Mouse (Mus musculus) monocyte, adult 2 months (primary cell): ENCODE results near the gene Gm49373.
A peak's percentile ranks its signal among the peaks of the same experiment; 100 is the strongest.

Experiments used
- DNase-seq, 2 experiments: peaks; one replicate each; pipeline ENCODE4 v3.0.0; 2022; ENCODE audit warnings: low spot score in 2 of 2, low read depth in 1 of 2

The Gm49373 gene

GRCm38 (mm10) chr9:21029291-21030054 is 43.4 kb downstream of the Gm49373 start, which contains the start of gene Icam4:
Gene Icam4, plus strand, starts transcription at chr9:21029373.
- peak; percentile 48 to 73 for DNase-seq

DNA sequence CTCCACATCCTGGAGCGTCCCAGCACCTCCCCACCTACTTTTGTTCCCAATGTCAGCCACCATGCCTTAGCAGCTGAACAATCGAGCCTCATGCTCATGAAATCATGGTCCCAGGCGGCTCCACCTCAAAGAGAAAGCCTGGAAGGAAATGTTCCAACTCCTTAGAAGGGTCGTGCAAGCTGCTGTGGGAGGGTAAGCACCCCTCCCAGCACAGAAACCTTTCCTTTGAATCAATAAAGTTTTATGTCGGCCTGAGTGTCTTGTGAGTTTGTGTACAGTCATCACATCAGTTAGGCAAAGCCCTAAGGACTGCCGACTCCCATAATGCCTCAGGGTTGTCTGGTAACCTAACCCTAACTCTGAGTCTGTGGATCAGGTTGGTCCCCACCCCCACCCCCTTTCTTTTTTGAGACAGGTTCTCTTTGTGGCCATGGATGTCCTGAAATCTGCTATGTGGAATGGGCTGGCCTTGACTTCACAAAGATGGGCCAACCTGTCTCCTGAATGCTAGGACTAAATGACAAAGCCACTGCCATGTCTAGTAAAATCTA is 44.3 kb downstream of the Gm49373 start:
- DNase-seq = no peak

- DNase-seq = no peak
Measured at GRCm38 (mm10) chr9:21027774-21028290, 45.1 kb downstream of the Gm49373 start.

- no peak for DNase-seq
Measured at GRCm38 (mm10) chr9:21026849-21027248, 46.0 kb downstream of the Gm49373 start.

- DNase-seq = no peak
Measured at GRCm38 (mm10) chr9:21025258-21025810, 47.6 kb downstream of the Gm49373 start.

GRCm38 (mm10) chr9:21022726-21023125 is 50.2 kb downstream of the Gm49373 start:
- no peak for DNase-seq

DNA sequence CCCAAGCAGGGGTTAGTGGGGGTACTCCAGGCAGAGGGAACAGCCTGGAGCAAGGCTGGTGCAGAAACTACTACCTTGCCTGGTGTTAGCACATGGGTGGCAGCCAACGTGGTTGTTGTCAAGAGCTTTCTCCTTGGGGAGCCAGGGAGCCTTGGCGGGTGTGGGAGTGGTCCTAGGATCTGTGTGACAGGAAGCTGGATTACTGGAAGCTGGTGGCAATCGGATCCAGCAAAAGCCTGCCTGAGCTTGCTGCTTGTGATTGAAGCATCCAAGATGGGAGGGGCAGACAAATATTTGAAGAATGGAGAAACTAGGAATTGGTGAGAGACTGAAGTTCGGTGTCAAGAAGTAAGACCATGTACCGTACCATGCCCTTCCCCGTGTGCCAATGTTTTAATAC is 50.6 kb downstream of the Gm49373 start:
- DNase-seq = no peak

DNA sequence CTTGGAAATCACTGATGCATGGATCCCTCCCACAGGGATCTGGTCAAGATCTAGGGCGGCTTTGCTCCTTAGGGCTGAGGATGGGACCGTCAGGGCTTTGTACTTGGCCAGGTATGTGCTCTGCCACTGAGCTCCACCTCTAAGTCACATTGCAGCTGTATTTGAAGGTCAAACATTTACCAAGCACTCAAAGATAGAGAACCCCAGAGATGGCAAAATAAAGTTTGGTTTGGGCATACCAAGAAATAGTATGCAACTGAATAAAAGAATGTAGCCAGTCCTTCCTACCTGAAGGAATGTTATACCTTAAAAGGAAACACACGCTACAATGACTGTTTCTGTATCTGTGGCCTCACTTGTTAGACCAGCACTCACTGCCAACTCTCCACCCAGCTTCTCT is 51.5 kb downstream of the Gm49373 start:
- no peak for DNase-seq

DNA sequence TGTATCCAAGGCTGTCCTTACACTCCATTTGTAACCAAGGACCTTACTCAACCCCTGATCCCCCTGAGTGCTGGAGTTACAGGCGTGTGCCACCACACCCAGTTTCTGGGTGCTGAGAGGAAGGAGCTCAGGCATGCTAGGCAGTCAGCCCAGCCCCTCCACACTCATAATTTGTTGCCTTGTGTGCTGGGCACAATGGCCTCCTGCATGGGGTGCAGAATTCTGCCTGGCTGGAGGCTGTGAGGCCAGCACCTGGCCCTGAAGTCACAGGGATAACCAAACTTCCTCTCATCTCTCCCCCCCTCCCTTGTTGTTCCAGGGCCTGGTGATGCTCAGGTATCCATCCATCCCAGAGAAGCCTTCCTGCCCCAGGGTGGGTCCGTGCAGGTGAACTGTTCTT is 54.3 kb downstream of the Gm49373 start:
- no peak for DNase-seq

DNA sequence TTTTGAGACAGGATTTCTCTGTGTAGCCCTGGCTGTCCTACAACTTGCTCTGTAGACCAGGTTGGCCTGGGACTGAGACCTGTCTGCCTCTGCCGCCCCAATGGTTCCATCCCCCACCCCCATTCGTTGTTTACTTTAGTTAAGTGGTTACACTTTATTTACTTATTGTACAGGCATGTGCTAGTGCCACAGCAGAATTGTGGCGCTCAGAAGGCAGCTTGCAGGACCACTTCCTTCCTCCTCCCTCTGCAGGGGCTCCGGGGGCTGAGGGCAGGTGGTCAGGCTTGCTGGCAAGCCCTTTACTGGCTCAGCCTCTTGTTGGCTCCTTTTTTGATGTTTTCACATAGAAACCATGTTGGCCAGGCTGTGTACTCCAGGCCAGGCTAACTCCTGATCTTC is 55.7 kb downstream of the Gm49373 start:
- DNase-seq = no peak

- peak in 1 of 2 experiments; percentile 63 for DNase-seq
Measured at GRCm38 (mm10) chr9:21016331-21017176, 56.3 kb downstream of the Gm49373 start.

- DNase-seq = peak in 1 of 2 experiments; percentile 77
Measured at GRCm38 (mm10) chr9:21015571-21016130, 57.2 kb downstream of the Gm49373 start, which contains the start of gene Icam1. Gene Icam1, plus strand, starts transcription at chr9:21015985.

DNA sequence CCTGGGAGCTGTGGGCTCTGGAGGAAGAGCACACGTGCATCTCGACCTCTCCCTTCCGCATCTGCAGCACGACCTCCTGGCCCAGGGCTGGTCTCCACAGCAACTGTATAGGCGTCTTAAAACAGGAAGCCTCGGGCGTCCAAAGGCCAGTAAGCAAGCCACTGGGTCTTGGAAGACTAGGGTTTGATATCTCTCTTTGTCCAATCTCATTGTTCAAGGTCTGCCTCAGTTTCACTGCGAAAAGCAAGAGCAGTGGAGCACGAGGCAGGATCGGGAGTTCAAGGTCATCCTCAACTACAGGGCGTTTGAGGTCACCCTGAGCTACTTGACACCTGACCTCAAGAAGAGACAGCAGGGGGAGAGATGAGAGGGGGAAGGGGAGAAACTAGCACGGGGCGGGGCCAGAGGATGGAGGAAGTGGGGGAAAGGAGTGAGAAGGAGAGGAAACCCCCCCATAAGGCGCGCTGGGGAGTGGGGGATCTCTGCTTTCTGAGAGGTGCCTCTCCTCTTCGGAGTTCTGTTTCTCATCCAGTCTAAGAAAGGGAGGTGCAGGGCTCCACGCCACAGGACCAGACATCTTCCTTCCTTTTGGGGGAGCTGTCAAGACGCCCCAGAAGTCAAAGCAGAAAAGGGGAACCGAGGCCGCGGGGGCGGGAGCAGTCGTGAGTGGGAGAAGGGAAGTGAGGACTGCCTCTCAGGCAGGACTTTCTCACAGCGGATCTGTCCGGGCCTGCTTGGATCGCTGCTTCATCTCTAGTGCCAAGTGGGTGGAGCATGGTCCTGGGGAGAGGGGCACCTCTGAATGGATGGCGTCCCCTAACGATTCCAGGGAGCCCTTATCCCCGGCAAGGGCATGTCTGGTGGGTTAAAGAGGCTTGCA is 58.0 kb downstream of the Gm49373 start:
- peak; percentile 88 to 93 for DNase-seq
